Mouse (Mus musculus): ENCODE data around the gene Ribc2.
A peak's percentile ranks its signal among the peaks of the same experiment; 100 is the strongest.

Ribc2 gene

GRCm38 (mm10) chr15:85131275-85132192 is at the start of gene Ribc2, which contains the start of gene Smc1b:
Ribc2 (plus strand) TSS chr15:85132078.
Smc1b (minus strand) TSS chr15:85131964.
- DNase-seq (ENCODE audit: low spot score in 2 of 2), result peak; percentile 64 to 75

GRCm38 (mm10) chr15:85085641-85086040 is 46.2 kb upstream of the Ribc2 start:
- DNase-seq (ENCODE audit: low spot score in 2 of 2), result no peak

- no peak for DNase-seq (ENCODE audit: low spot score in 2 of 2)
Measured at GRCm38 (mm10) chr15:85132193-85132520, 279 bp downstream of the Ribc2 start.

- no peak for DNase-seq (ENCODE audit: low spot score in 2 of 2)
Measured at GRCm38 (mm10) chr15:85135143-85135542, 3.3 kb downstream of the Ribc2 start.

- no peak for DNase-seq (ENCODE audit: low spot score in 2 of 2)
Measured at GRCm38 (mm10) chr15:85141290-85141689, 9.4 kb downstream of the Ribc2 start.

- no peak for DNase-seq (ENCODE audit: low spot score in 2 of 2)
Measured at GRCm38 (mm10) chr15:85142441-85142840, 10.6 kb downstream of the Ribc2 start.

GRCm38 (mm10) chr15:85143161-85143560 is 11.3 kb downstream of the Ribc2 start:
- DNase-seq (ENCODE audit: low spot score in 2 of 2), result peak in 1 of 2 experiments; percentile 1

- no peak for DNase-seq (ENCODE audit: low spot score in 2 of 2)
Measured at GRCm38 (mm10) chr15:85143747-85144146, 11.9 kb downstream of the Ribc2 start.

GRCm38 (mm10) chr15:85144249-85144648 is 12.4 kb downstream of the Ribc2 start:
- no peak for DNase-seq (ENCODE audit: low spot score in 2 of 2)

- DNase-seq (ENCODE audit: low spot score in 2 of 2), result peak; percentile 23 to 77
Measured at GRCm38 (mm10) chr15:85151433-85151918, 19.6 kb downstream of the Ribc2 start.

GRCm38 (mm10) chr15:85152577-85152976 is 20.7 kb downstream of the Ribc2 start:
- DNase-seq (ENCODE audit: low spot score in 2 of 2), result no peak

- DNase-seq (ENCODE audit: low spot score in 2 of 2), result no peak
Measured at GRCm38 (mm10) chr15:85154091-85154490, 22.2 kb downstream of the Ribc2 start.

GRCm38 (mm10) chr15:85156198-85156597 is 24.3 kb downstream of the Ribc2 start:
- no peak for DNase-seq (ENCODE audit: low spot score in 2 of 2)

- DNase-seq (ENCODE audit: low spot score in 2 of 2), result no peak
Measured at GRCm38 (mm10) chr15:85161416-85161815, 29.5 kb downstream of the Ribc2 start.

- DNase-seq (ENCODE audit: low spot score in 2 of 2), result no peak
Measured at GRCm38 (mm10) chr15:85162693-85163663, 31.1 kb downstream of the Ribc2 start.

GRCm38 (mm10) chr15:85166433-85166933 is 34.6 kb downstream of the Ribc2 start:
- no peak for DNase-seq (ENCODE audit: low spot score in 2 of 2)

- no peak for DNase-seq (ENCODE audit: low spot score in 2 of 2)
Measured at GRCm38 (mm10) chr15:85167086-85167679, 35.3 kb downstream of the Ribc2 start.

GRCm38 (mm10) chr15:85172054-85172453 is 40.2 kb downstream of the Ribc2 start:
- DNase-seq (ENCODE audit: low spot score in 2 of 2), result no peak

GRCm38 (mm10) chr15:85173425-85173824 is 41.5 kb downstream of the Ribc2 start:
- DNase-seq (ENCODE audit: low spot score in 2 of 2), result no peak

GRCm38 (mm10) chr15:85174060-85174459 is 42.2 kb downstream of the Ribc2 start:
- no peak for DNase-seq (ENCODE audit: low spot score in 2 of 2)

- DNase-seq (ENCODE audit: low spot score in 2 of 2), result no peak
Measured at GRCm38 (mm10) chr15:85177576-85177975, 45.7 kb downstream of the Ribc2 start.
